ENCODE assay signal across 8 mouse cellular contexts in genomic region chr19:37560080-37560427, GRCm38 (mm10). TPM values are rescaled to one million over a fixed set of nuclear protein-coding genes. Genes with fewer than 3 reads are reported as not detected.
DNase-seq lines count a peak whose midpoint lies in the region; ATAC-seq lines count a peak whose summit lies in the region.

No protein-coding gene starts in this region.

- 0 out of 2 replicates have a peak overlapping the region, but pooled peaks have one; percentile 8 for H3K4me2 ChIP-seq in lung, embryonic 15.5 days
- peak overlapping the region; percentile 23; the same call in 1 of the 2 replicates for H3K4me2 ChIP-seq in neural tube, embryonic 15.5 days

- no peak overlapping the region for H3K9ac ChIP-seq in lung, embryonic 15.5 days
- H3K9ac ChIP-seq in neural tube, embryonic 15.5 days (replicated peaks): peak overlapping the region; percentile 0; the same call in 1 of the 2 replicates

- H3K4me3 ChIP-seq in lung, embryonic 15.5 days: no peak overlapping the region
- H3K4me3 ChIP-seq in embryonic facial prominence, embryonic 10.5 days: peak overlapping the region; percentile 33; the same call in 1 of the 2 replicates
- H3K4me3 ChIP-seq in neural tube, embryonic 15.5 days (replicated peaks): no peak overlapping the region

- no peak overlapping the region for H3K27ac ChIP-seq in lung, embryonic 15.5 days
- peak overlapping the region; percentile 61; the same call in 1 of the 2 replicates for H3K27ac ChIP-seq in embryonic facial prominence, embryonic 10.5 days (replicated peaks)
- H3K27ac ChIP-seq in neural tube, embryonic 15.5 days (replicated peaks): no peak overlapping the region

- H3K4me1 ChIP-seq in lung, embryonic 15.5 days: peaks cover 28% of the 10 kb centered on the region
- peaks cover 19% of the 10 kb centered on the region for H3K4me1 ChIP-seq in embryonic facial prominence, embryonic 10.5 days
- H3K4me1 ChIP-seq in neural tube, embryonic 15.5 days: peaks cover 18% of the 10 kb centered on the region

- 21% methylated on average over 6 of the region's 6 CpGs for WGBS in lung, embryonic 15.5 days
- WGBS in embryonic facial prominence, embryonic 10.5 days: 20% methylated on average over 6 of the region's 6 CpGs
- 25% methylated on average over 6 of the region's 6 CpGs for WGBS in neural tube, embryonic 15.5 days

- ATAC-seq in lung, embryonic 15.5 days (ENCODE audit: borderline replicate concordance, extremely low read depth, low FRiP score, low TSS enrichment): no peak
- no peak for ATAC-seq in neural tube, embryonic 15.5 days (ENCODE audit: low FRiP score)

- DNase-seq in lung, adult 18-20 months: no peak
- DNase-seq in embryonic facial prominence, embryonic 10.5 days (ENCODE audit: low spot score): peak; percentile 35
- peak; percentile 88 for DNase-seq in kidney, adult 9 months
- no peak for DNase-seq in left cerebral cortex, adult 9 months (ENCODE audit: low spot score in 2 of 2)
- no peak for DNase-seq in gastrocnemius, adult 8-10 months (ENCODE audit: low spot score in 2 of 2)
- DNase-seq in testis, postnatal 14 days (ENCODE audit: low spot score): no peak

- no peaks in the 10 kb centered on the region for H3K9me3 ChIP-seq in lung, embryonic 15.5 days
- H3K9me3 ChIP-seq in embryonic facial prominence, embryonic 10.5 days: no peaks in the 10 kb centered on the region
- no peaks in the 10 kb centered on the region for H3K9me3 ChIP-seq in neural tube, embryonic 15.5 days (replicated peaks)

- H3K36me3 ChIP-seq in lung, embryonic 15.5 days: no peaks in the 10 kb centered on the region
- no peaks in the 10 kb centered on the region for H3K36me3 ChIP-seq in embryonic facial prominence, embryonic 10.5 days (replicated peaks)
- H3K36me3 ChIP-seq in neural tube, embryonic 15.5 days: no peaks in the 10 kb centered on the region

- no peaks in the 10 kb centered on the region for H3K27me3 ChIP-seq in lung, embryonic 15.5 days
- no peaks in the 10 kb centered on the region for H3K27me3 ChIP-seq in embryonic facial prominence, embryonic 10.5 days (replicated peaks; ENCODE audit: low read depth, poor library complexity, severe bottlenecking)
- H3K27me3 ChIP-seq in neural tube, embryonic 15.5 days (replicated peaks): no peaks in the 10 kb centered on the region

RNA-seq across cellular contexts. Expression of gene Exoc6, which starts 9.8 kb away (rescaled TPM):
- polyA plus RNA-seq in lung, embryonic 15.5 days (2015; fragmentation: Nextera tagmentation; extraction: Ambion mirVana): 11.6 and 12.8 TPM in 2 replicates
- polyA plus RNA-seq in embryonic facial prominence, embryonic 10.5 days (2016; fragmentation: Nextera tagmentation; extraction: Ambion mirVana): 7.5 and 8.5 TPM in 2 replicates
- polyA plus RNA-seq in neural tube, embryonic 15.5 days (2015; fragmentation: Nextera tagmentation; extraction: Ambion mirVana): 19.7 and 20.3 TPM in 2 replicates
- 10 to 100 TPM; 53.9 to 59.3 (median 55.6) TPM for total RNA-seq in gastrocnemius, adult 8-10 months (2022)

Comparison
In these comparisons a context has a peak if more than half of its experiments do, and no peak if none do; other contexts are left out.
1. DNase-seq: peak in embryonic facial prominence, embryonic 10.5 days (single experiment) and kidney, adult 9 months (single experiment); none in lung, adult 18-20 months (0 of 2), left cerebral cortex, adult 9 months (0 of 2), gastrocnemius, adult 8-10 months (0 of 2) and testis, postnatal 14 days (single experiment).